Mouse (Mus musculus) midbrain, embryonic 13.5 days (tissue): ENCODE results near the gene Msh3. TPM values are rescaled to one million over a fixed set of nuclear protein-coding genes. Genes with fewer than 3 reads are reported as not detected.

Experiments
- ATAC-seq: fragments of 200-750 bp; cut with Nextera tagmentation; 2 replicates; pipeline ENCODE4 v1.8.0; 2017; ENCODE audit warnings: mild to moderate bottlenecking, moderate TSS enrichment, moderate library complexity
- H3K27ac ChIP-seq: fragments of 300-500 bp; sonication (generic); 2 replicates; pipeline ENCODE4 v1.5.1; 2015; ENCODE audit warnings: inconsistent platforms, mild to moderate bottlenecking, moderate library complexity
- H3K27me3 ChIP-seq: fragments of 300-500 bp; sonication (generic); 2 replicates; pipeline ENCODE4 v1.6.1; 2015; ENCODE audit warnings: mild to moderate bottlenecking, inconsistent platforms
- H3K36me3 ChIP-seq: fragments of 300-500 bp; sonication (generic); 2 replicates; pipeline ENCODE4 v1.6.1; 2015; ENCODE audit warnings: mild to moderate bottlenecking, inconsistent platforms
- H3K4me1 ChIP-seq: fragments of 300-500 bp; sonication (generic); replicated peaks from 2 replicates; pipeline ENCODE4 v1.6.1; 2015; ENCODE audit warnings: inconsistent platforms
- H3K4me2 ChIP-seq: fragments of 300-500 bp; sonication (generic); replicated peaks from 2 replicates; pipeline ENCODE4 v1.6.1; 2015; ENCODE audit warnings: moderate library complexity, mild to moderate bottlenecking, inconsistent platforms
- H3K4me3 ChIP-seq: fragments of 300-500 bp; sonication (generic); replicated peaks from 2 replicates; pipeline ENCODE4 v1.5.1; 2015; ENCODE audit warnings: mild to moderate bottlenecking, inconsistent platforms
- H3K9ac ChIP-seq: fragments of 300-500 bp; sonication (generic); replicated peaks from 2 replicates; pipeline ENCODE4 v1.6.1; 2015; ENCODE audit warnings: mild to moderate bottlenecking, inconsistent platforms
- H3K9me3 ChIP-seq: fragments of 300-500 bp; sonication (generic); 2 replicates; pipeline ENCODE4 v1.6.1; 2016; ENCODE audit warnings: mild to moderate bottlenecking, inconsistent platforms
- WGBS: fragments of 180-500 bp; shearing (Covaris S2); methylation state at CpG from one replicate; pipeline ENCODE4 v1.1.7; 2015; 5-methylcytosine and 5-hydroxymethylcytosine counted together
- polyA plus RNA-seq: library from polyadenylated mRNA; unstranded; fragments of >200 nt; fragmentation: Nextera tagmentation; extraction: Ambion mirVana; gene quantifications from 2 replicates; pipeline ENCODE4 v1.2.1, GENCODE M21; 2015

Gene Msh3
- polyA plus RNA-seq, 1 experiment from 2014 or later = 26.7 TPM

GRCm38 (mm10) chr13:92277027-92277426 lies 77.8 kb downstream of the Msh3 start:
- no peak overlapping the region for H3K9ac ChIP-seq
- H3K27ac ChIP-seq = no peak overlapping the region
- H3K4me3 ChIP-seq = no peak overlapping the region
- H3K9me3 ChIP-seq = no peaks in the 10 kb centered on the region
- peaks cover 13% of the 10 kb centered on the region; the same call in 1 of the 2 replicates for H3K36me3 ChIP-seq
- ATAC-seq = no peak
- no peak overlapping the region for H3K4me2 ChIP-seq
- no peaks in the 10 kb centered on the region for H3K4me1 ChIP-seq
- WGBS = 82% methylated on average over 2 of the region's 2 CpGs
- no peaks in the 10 kb centered on the region for H3K27me3 ChIP-seq

GRCm38 (mm10) chr13:92275292-92275691 lies 79.5 kb downstream of the Msh3 start:
- WGBS = 95% methylated on average over 9 of the region's 9 CpGs
- H3K9me3 ChIP-seq = no peaks in the 10 kb centered on the region
- no peak for ATAC-seq
- no peak overlapping the region for H3K27ac ChIP-seq
- H3K4me3 ChIP-seq = no peak overlapping the region
- H3K27me3 ChIP-seq = no peaks in the 10 kb centered on the region
- H3K4me1 ChIP-seq = no peaks in the 10 kb centered on the region
- H3K4me2 ChIP-seq = no peak overlapping the region
- H3K36me3 ChIP-seq = peaks cover 13% of the 10 kb centered on the region; the same call in 1 of the 2 replicates
- no peak overlapping the region for H3K9ac ChIP-seq

- no peaks in the 10 kb centered on the region for H3K9me3 ChIP-seq
- WGBS = 86% methylated on average over 14 of the region's 14 CpGs
- H3K4me3 ChIP-seq = no peak overlapping the region
- no peak overlapping the region for H3K9ac ChIP-seq
- H3K36me3 ChIP-seq = peaks cover 13% of the 10 kb centered on the region; the same call in 1 of the 2 replicates
- H3K27me3 ChIP-seq = no peaks in the 10 kb centered on the region
- no peak overlapping the region for H3K27ac ChIP-seq
- H3K4me1 ChIP-seq = no peaks in the 10 kb centered on the region
- no peak for ATAC-seq
- H3K4me2 ChIP-seq = no peak overlapping the region
Measured at GRCm38 (mm10) chr13:92274274-92275198, 80.3 kb downstream of the Msh3 start.

GRCm38 (mm10) chr13:92267076-92267475 lies 87.7 kb downstream of the Msh3 start:
- 91% methylated on average over 3 of the region's 3 CpGs for WGBS
- no peaks in the 10 kb centered on the region for H3K9me3 ChIP-seq
- no peak overlapping the region for H3K27ac ChIP-seq
- H3K4me3 ChIP-seq = no peak overlapping the region
- no peaks in the 10 kb centered on the region for H3K27me3 ChIP-seq
- no peak for ATAC-seq
- H3K36me3 ChIP-seq = peaks cover 8% of the 10 kb centered on the region; the same call in 1 of the 2 replicates
- H3K4me1 ChIP-seq = no peaks in the 10 kb centered on the region
- no peak overlapping the region for H3K4me2 ChIP-seq
- H3K9ac ChIP-seq = no peak overlapping the region

- Histone ChIP-seq H3K36me3 (peaks cover 22% of the 10 kb centered on the region), H3K4me2 (no peak overlapping the region), H3K4me1 (no peaks in the 10 kb centered on the region), H3K27ac (no peak overlapping the region), H3K9ac (no peak overlapping the region), H3K4me3 (no peak overlapping the region), H3K9me3 (no peaks in the 10 kb centered on the region), H3K27me3 (no peaks in the 10 kb centered on the region)
- 87% methylated on average over 6 of the region's 6 CpGs for WGBS
- no peak for ATAC-seq
Measured at GRCm38 (mm10) chr13:92263566-92263965, 91.2 kb downstream of the Msh3 start.

GRCm38 (mm10) chr13:92261329-92261728 lies 93.5 kb downstream of the Msh3 start:
- Histone ChIP-seq H3K4me2 (no peak overlapping the region), H3K4me1 (no peaks in the 10 kb centered on the region), H3K27ac (no peak overlapping the region), H3K9me3 (no peaks in the 10 kb centered on the region), H3K27me3 (no peaks in the 10 kb centered on the region), H3K9ac (no peak overlapping the region), H3K36me3 (peaks cover 22% of the 10 kb centered on the region), H3K4me3 (no peak overlapping the region)
- ATAC-seq = no peak
- 93% methylated on average over 5 of the region's 5 CpGs for WGBS

- Histone ChIP-seq H3K4me3 (no peak overlapping the region), H3K9me3 (no peaks in the 10 kb centered on the region), H3K27ac (no peak overlapping the region), H3K36me3 (peaks cover 18% of the 10 kb centered on the region; the same call in 1 of the 2 replicates), H3K27me3 (no peaks in the 10 kb centered on the region), H3K4me1 (no peaks in the 10 kb centered on the region), H3K4me2 (no peak overlapping the region), H3K9ac (no peak overlapping the region)
- WGBS = 90% methylated on average over 3 of the region's 3 CpGs
- ATAC-seq = no peak
Measured at GRCm38 (mm10) chr13:92255480-92255879, 99.3 kb downstream of the Msh3 start.

GRCm38 (mm10) chr13:92253850-92254249 lies 101.0 kb downstream of the Msh3 start:
- no peak for ATAC-seq
- H3K9me3 ChIP-seq = no peaks in the 10 kb centered on the region
- H3K36me3 ChIP-seq = peaks cover 12% of the 10 kb centered on the region; the same call in 1 of the 2 replicates
- 95% methylated on average over 5 of the region's 5 CpGs for WGBS
- H3K27ac ChIP-seq = no peak overlapping the region
- no peak overlapping the region for H3K9ac ChIP-seq
- no peak overlapping the region for H3K4me3 ChIP-seq
- no peaks in the 10 kb centered on the region for H3K4me1 ChIP-seq
- no peaks in the 10 kb centered on the region for H3K27me3 ChIP-seq
- H3K4me2 ChIP-seq = no peak overlapping the region

- Histone ChIP-seq H3K4me1 (no peaks in the 10 kb centered on the region), H3K9ac (no peak overlapping the region), H3K4me2 (no peak overlapping the region), H3K4me3 (no peak overlapping the region), H3K27ac (no peak overlapping the region), H3K9me3 (no peaks in the 10 kb centered on the region), H3K36me3 (peaks cover 12% of the 10 kb centered on the region; the same call in 1 of the 2 replicates), H3K27me3 (no peaks in the 10 kb centered on the region)
- ATAC-seq = no peak
Measured at GRCm38 (mm10) chr13:92252331-92252730, 102.5 kb downstream of the Msh3 start.

- Histone ChIP-seq H3K9ac (no peak overlapping the region), H3K4me2 (no peak overlapping the region), H3K27me3 (no peaks in the 10 kb centered on the region), H3K36me3 (peaks cover 10% of the 10 kb centered on the region; the same call in 1 of the 2 replicates), H3K27ac (no peak overlapping the region), H3K4me3 (no peak overlapping the region), H3K9me3 (no peaks in the 10 kb centered on the region), H3K4me1 (no peaks in the 10 kb centered on the region)
- no peak for ATAC-seq
- WGBS = 96% methylated on average over 2 of the region's 2 CpGs
Measured at GRCm38 (mm10) chr13:92247576-92247975, 107.2 kb downstream of the Msh3 start.

GRCm38 (mm10) chr13:92246966-92247365 lies 107.8 kb downstream of the Msh3 start:
- H3K4me3 ChIP-seq = no peak overlapping the region
- no peaks in the 10 kb centered on the region for H3K9me3 ChIP-seq
- no peak overlapping the region for H3K4me2 ChIP-seq
- H3K9ac ChIP-seq = no peak overlapping the region
- peaks cover 10% of the 10 kb centered on the region; the same call in 1 of the 2 replicates for H3K36me3 ChIP-seq
- WGBS = 91% methylated on average over 5 of the region's 5 CpGs
- H3K27ac ChIP-seq = no peak overlapping the region
- no peaks in the 10 kb centered on the region for H3K27me3 ChIP-seq
- no peaks in the 10 kb centered on the region for H3K4me1 ChIP-seq
- ATAC-seq = no peak

- no peaks in the 10 kb centered on the region for H3K27me3 ChIP-seq
- H3K9me3 ChIP-seq = no peaks in the 10 kb centered on the region
- H3K4me3 ChIP-seq = no peak overlapping the region
- WGBS = 98% methylated on average over 2 of the region's 2 CpGs
- no peaks in the 10 kb centered on the region for H3K4me1 ChIP-seq
- H3K9ac ChIP-seq = no peak overlapping the region
- H3K27ac ChIP-seq = no peak overlapping the region
- H3K36me3 ChIP-seq = peaks cover 10% of the 10 kb centered on the region; the same call in 1 of the 2 replicates
- no peak for ATAC-seq
- no peak overlapping the region for H3K4me2 ChIP-seq
Measured at GRCm38 (mm10) chr13:92244731-92245130, 110.1 kb downstream of the Msh3 start.
